Mouse (Mus musculus): ENCODE measurements at regions not wholly inside any gene's neighbourhood (a gene's known extent, or its start where the extent isn't known, plus 50 kb on each side); places are given as distances from the start of the nearest gene placed in this dataset.

DNA sequence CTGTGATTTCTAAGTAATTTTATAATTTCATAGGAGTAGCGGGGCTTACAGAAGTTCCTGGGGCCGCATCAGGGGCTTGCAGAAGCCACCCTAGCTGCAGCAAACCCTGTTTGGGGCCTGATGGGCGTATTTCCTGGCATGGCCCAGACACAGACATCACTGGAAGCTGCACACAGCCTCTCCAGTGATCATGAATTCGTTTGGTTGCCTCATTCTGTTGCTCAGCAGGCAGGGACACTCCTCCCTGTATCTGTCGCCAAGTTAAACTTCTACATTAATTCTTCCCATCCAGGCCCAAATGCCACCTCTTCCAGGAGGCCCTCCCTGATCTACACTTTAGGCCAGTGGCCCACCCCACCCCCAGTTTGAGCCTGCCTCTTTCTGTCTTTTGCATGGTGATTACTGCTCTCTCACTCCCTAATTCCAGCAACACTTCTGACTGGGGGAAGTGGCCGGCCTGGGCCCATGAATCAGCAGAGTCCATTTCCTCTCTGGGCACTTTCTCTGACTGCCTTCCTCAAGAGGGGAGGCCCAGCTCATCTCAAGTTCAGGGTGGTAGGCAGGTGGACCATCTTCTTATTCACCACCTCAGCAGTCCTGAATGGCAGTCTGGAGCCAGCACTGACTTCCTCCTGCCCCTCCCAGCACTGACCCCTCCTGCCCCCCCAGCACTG lies 51.0 kb upstream of the Tmem189 start:
- Histone ChIP-seq H3K9ac (ENCODE audit: low read depth, low read length) (no peak overlapping the region), H3K36me3 (ENCODE audit: control insufficient read depth, insufficient read depth, low read length) (no peaks in the 10 kb centered on the region), H3K27ac (ENCODE audit: low read depth, low read length) (no peak overlapping the region), H3K4me2 (replicated peaks; ENCODE audit: low read depth, low read length) (no peak overlapping the region), H3K9me3 (ENCODE audit: control insufficient read depth, low read length) (no peaks in the 10 kb centered on the region), H3K27me3 (ENCODE audit: control insufficient read depth, insufficient read depth, low read length) (no peaks in the 10 kb centered on the region), H3K4me1 (replicated peaks; ENCODE audit: control insufficient read depth, insufficient read depth, low read length) (no peaks in the 10 kb centered on the region), H3K4me3 (ENCODE audit: low read depth, low read length) (no peak overlapping the region)
- DNase-seq (ENCODE audit: low spot score) (no peak), ATAC-seq (ENCODE audit: low FRiP score) (no peak)
- 60% methylated on average over 6 of the region's 6 CpGs for WGBS

Measured in hindbrain, embryonic 11.5 days (tissue).